Mouse (Mus musculus): ENCODE results near the gene Has3.
"Not testable (repeated sequence)": the region's sequence is repeated elsewhere in the genome, so short reads cannot be mapped to it uniquely, and the experiment has no call there.

Gene Has3
- long read RNA-seq, experiment 1 = 0 reads
- long read RNA-seq, experiment 2 = 0 reads

GRCm38 (mm10) chr8:106870051-106870450 lies at the start of gene Has3:
Gene Has3, plus strand, starts transcription at chr8:106870242.
- intact Hi-C loops (cut with DNase I) = no loop called here

DNA sequence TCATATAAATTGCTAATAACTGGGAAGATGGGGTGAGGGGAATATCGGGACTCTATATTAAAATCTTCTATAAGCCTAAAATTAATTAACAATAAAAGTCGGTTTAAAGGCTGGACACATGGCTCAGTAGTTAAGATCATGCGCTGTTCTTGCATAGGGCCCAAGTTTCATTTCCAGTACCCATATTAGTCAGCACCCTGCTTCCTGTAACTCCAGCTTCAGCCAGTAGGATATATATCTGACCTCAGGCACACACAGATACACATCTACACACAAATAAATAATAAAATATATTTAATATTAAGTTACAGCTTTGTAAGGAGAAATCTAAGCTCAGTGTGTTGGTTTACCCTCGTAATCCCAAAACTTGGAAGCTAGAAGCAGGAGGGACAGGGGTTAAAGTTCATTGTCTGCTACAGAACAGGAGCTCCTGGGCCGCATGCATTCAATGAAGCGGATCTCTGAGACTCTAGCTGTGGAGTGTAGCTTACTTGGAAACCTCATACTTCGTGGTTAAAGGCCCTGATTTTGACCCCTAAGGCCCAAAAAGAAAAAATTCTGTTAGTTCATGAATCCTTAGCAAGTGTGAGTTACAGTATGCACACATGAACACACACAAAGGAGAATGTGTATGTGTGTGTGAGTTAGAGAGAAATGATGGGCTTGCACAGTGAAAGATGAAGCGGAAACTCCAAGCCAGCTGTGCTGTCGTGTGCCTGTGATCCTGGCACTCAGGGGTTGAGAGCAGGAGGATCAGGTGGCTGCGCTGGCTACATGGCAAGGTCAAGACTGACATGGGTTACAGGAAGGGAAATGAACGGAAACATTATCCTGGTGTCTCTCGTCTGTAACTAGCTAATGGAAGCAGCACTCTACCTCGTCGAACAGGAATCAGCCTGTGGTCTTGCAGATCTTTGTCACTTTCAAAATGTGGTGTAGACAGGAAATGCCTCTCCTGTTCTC lies 49.2 kb upstream of the Has3 start:
- intact Hi-C loops (cut with DNase I) = no loop called here

GRCm38 (mm10) chr8:106828921-106829320 lies 41.1 kb upstream of the Has3 start:
- intact Hi-C loops (cut with DNase I) = no loop called here

- intact Hi-C loops (cut with DNase I) = no loop called here
These were observed 40.5 kb upstream of the Has3 start for GRCm38 (mm10) chr8:106829526-106830045.

- intact Hi-C loops (cut with DNase I) = no loop called here
These were observed 35.1 kb upstream of the Has3 start for GRCm38 (mm10) chr8:106834899-106835298.

DNA sequence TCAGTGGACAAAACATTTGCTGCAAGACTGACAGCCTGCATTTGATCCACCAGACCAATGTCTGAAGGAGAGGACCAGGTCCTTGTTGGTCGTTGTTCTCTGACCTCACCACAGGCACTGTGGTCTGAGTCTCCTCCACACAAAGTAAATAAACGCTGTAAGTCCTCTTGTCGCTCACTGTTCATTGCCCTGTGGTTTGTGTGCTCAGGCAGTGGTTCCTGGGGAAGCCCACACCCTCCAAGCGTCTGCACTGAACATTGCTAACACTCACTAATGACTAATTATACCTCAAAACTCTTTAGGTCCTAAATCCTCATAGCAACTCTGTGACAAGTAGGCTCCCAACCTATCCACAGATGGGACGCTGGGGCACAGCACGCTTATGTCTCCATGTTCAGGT lies 33.5 kb upstream of the Has3 start:
- intact Hi-C loops (cut with DNase I) = no loop called here

- intact Hi-C loops (cut with DNase I) = no loop called here
These were observed 31.2 kb upstream of the Has3 start for GRCm38 (mm10) chr8:106838803-106839202.

DNA sequence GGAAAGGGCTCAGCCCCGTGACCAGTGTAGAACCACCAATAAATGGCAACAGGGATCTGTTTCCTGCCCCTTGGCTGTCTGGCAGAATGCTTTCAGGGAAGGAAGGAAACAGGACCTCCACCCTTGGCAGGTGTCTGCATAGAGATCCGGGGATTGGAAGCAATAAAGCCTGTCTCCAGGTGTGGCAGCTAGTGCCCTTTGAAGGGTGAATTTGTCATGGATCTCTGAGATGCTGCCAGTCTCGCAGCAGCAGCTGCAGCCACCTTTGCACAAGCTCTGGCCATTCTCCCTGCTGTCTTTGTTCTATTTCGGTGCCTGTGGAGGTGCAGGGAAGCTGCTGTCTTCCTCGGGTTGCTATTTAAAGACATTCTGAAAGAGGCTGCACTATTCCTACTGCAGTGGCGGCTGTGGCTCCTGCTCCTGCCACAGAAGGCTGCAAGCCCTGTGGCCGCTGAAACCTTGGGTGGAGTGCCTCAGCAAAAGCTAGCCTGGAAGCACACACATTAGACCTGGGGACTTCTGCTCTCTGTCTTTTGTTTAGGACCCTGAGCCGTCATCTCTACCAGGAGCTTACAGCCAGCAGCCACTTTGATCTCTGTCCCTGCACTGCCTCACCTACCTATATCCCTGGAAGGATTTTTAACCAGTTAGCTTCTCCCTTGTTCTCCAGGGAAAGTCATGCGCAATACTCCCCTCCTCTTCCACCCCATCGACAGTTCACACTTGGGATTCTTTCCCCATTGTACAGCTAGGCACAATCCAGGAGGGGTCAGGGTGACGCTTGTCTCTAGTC lies 30.6 kb upstream of the Has3 start:
- intact Hi-C loops (cut with DNase I) = no loop called here

DNA sequence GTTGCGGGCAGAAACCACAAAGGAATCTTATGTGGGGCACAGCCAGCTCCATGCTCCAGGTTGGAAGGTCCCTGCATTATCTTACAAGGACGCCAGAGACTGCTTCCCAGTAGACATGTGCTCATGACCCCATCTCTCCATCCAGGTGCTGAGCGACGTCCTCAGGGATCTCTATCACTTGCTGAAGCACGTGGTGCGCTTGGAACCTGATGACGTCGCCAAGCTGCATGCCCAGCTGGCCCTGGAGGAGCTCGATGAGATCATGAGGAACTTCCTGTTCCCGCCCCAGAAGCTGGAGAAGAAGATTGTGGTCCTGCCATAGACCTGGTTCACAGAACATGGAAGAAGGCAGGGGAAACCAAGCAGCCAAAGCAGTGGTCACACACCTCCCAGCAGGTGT lies 20.0 kb upstream of the Has3 start:
- intact Hi-C loops (cut with DNase I) = no loop called here

DNA sequence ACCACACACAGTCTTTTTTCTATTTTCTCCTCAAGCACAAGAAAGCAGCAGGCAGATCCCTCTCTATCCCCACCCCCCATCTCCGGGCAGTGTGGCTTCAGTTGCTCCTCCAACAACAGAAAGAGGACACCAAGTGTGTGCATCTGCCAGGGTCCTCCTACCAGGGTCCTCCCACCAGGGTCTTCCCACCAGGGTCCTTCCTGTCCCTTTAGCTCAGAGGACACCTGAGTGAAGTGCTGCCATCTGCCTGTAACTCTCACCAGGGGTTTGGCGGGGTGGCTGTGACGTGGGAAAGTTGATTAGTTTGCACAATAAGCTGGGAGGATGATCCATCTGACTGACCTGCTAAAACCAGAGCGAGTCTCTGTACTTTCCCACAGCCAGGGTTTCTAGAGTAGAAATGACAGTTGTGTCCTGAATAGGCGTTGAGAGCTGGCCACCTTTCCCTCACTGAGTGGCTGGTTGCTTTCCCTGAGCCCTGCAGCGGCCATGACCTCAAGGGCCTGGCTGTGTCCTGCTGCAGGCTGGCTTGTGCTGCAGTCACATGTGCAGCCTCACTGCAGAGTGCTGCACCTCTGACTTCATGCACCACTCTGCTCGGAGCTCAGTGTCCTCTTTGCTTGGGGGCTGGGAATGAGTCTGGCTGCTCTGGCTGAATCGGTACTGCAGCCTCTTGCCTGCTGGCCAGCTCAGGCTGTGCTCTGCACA lies 15.4 kb upstream of the Has3 start:
- intact Hi-C loops (cut with DNase I) = no loop called here

GRCm38 (mm10) chr8:106855242-106855562 lies 14.8 kb upstream of the Has3 start:
- intact Hi-C loops (cut with DNase I) = no loop called here

DNA sequence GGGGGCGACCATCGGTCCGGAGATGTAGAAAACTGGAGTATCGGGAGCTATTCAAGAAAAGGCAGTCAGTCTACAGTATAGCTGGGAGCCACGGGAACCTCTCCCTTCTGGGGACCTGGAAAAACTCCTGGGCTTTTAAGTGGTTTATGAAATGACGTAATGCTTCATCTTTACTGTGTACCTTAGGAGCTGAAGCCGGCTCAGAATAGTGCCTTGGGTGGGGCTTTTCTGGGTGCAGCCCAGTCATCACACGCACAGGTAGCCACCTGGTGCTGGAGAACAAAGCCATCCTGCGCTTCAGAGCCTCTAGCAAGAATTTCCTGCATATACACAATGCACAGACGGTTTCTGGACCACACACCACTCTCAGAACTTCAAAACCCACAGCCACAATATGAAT lies 7.2 kb upstream of the Has3 start:
- intact Hi-C loops (cut with DNase I) = no loop called here

DNA sequence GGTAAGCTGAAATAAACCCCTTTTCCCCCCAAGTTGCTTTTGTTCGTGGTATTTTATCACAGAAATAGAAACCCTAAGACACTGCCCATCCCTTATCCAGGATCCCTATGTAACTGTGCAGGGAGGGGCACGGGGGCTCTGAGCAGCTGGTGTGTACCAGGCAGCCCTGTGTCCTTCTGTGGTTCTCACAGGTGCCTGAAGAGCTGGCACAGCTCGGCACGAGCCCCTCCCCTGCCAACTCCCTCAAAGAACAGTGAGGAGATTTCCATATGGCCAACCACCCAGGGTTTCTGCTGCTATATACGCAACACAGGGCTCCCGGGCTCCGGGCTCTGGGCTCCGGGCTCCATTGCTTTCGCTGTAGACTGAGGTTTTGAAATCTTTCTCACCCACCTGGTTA lies 4.7 kb upstream of the Has3 start:
- intact Hi-C loops (cut with DNase I) = no loop called here

DNA sequence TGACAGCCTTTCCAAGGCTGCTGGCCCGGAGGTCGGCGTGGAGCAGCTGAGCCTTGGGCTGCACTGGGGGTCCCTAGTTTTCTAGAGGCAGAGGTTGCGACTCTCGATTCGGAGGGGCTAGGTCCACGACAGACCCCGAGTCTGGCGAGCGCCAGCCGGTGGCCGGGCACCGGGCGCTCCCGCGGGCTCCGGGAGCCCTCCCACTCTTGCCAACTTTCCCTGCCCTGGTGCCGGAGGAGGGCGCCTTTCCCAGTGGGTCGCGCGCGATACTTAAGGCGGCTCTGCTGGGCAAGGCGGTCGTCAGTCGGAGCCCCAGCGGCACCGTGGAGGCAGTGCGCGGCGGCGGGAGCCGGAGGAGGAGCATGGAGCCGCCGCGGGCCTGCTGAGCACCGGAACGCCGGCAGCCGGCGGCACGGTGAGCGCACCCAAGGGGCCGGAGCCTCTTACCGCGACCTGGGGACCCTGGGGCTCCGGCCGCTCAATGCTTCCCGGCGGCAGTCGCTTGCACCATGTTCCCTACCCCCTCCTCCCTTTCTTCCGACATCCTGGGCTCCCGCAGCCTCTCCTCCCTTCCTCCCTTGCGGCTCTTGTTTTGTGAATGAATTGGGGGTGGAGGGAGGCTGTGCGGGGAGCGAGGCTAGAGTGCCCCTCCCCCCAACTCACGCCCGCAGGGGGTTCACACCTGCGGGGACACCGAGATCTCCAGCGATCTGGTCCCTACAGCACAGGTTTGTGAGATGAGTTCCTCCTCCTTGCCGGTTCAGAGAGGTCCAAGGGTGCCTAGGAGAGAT lies 690 bp downstream of the Has3 start:
- intact Hi-C loops (cut with DNase I) = no loop called here

DNA sequence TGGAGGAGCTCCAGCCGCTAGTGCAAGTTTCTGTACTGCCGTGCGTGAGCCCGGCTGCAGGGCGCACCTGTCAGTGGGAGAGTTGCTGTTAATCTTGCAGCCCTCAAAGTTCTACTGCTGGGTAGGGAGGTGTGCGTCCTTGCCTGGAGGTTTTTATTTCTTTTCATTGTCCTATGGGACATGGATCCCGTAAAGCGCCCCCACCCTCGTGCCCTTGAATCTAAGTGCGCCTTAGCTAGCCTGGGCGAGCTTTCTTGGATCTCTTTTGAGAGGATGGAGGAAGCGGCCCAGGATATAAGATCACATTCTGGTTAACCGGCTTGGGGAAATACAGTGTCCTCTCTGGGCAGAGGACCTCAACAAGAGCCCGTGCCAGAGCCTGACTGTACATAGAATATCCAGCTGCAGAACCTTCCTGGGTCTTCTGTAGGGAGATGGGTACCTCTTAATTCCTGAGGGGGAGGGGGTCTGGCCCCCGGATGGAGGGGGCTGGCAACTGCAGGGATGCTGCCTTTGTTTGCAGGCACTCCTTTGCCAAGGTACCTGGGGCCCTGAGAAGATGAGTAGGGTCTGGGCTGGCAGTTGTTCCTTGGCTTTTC lies 1.4 kb downstream of the Has3 start:
- intact Hi-C loops (cut with DNase I) = no loop called here

DNA sequence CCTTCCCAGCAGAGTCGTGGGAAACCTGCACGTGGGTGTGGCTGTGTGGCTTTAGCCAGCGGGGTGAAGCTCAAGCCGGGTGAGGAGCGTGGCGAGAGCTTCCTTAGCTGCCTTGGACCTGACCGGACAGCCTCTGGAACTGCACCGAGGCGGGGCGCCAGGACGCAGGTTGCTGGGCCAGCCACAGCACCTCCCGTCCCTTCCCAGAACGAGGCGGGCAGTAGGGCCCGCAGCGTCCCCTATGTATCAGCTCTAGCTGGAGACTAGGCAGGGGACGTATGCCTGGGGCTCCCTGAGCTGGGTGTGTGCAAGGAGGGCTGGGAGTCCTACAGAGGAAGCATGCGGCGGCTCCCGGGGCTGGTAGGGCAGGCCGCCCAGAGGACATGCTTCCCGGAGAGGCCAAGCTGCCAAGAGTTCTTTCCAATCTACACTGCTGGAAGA lies 1.9 kb downstream of the Has3 start:
- intact Hi-C loops (cut with DNase I) = no loop called here

- intact Hi-C loops (cut with DNase I) = no loop called here
These were observed 2.5 kb downstream of the Has3 start for GRCm38 (mm10) chr8:106872454-106873034.

DNA sequence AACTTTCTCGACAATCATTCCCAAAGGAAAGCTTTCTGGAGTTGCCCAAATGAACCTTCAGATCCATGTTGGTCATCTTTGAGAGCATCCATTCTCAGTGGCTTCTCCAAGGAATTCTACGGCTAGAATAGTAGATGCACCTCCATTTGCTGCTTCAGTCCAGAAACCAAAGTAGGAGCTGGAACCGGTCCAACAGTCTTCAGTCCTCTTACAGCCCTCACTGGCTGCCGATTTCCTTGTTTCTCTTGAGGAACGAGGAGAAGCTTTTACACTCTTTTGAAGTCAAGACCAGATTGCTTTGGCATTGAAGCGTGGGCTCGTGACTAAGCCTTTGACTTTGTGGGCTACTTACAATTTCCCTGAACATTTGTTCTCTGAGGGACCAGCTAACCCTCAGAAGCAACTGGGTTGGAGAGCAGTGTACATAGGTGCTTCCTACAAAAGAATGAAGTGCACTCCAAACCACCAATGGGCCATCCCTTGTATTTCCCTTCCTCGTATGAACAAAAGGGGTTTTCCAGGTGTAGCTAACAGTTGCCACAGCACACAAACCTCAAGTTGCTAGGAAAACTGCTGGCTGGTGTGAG lies 10.2 kb downstream of the Has3 start:
- intact Hi-C loops (cut with DNase I) = no loop called here

GRCm38 (mm10) chr8:106884094-106884493 lies 14.1 kb downstream of the Has3 start:
- intact Hi-C loops (cut with DNase I) = not testable (repeated sequence)

All from adrenal gland (tissue).